In the genomic region with DNA sequence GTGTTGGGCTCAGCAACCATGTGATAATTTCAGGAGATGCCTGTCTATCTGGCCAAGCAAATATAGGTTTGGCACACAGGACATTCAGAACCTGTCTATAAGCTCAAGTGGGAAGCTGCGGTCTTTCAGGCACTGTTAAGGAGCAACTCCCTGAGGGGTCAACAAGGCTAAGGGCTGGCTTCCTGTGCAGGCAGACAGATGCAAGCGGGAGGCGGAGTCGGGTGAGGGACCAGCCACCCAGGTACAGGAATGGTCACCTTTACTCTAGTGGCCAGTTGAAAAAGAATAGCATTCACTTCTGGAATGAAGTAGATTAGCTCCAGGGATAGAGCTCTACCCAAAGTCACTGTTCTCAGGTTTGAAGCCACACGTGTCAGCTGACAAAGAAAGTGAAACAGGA, we compare ENCODE assay signal across 21 mouse cellular contexts.
"Had no signal": no experiment of that assay in that cellular context is flagged by ENCODE, and none has a peak within 500 bp of the region (broad histone marks: within the 10 kb centered on the region; RNA-seq: fewer than 3 reads in every experiment).

No protein-coding gene starts in this region.

- H3K9ac ChIP-seq: kidney, embryonic 15.5 days; liver, embryonic 13.5 days; midbrain, embryonic 13.5 days; neural tube, embryonic 13.5 days; stomach, embryonic 15.5 days had no signal

- H3K36me3 ChIP-seq: kidney, embryonic 15.5 days; liver, embryonic 13.5 days; midbrain, embryonic 10.5 days; midbrain, embryonic 13.5 days; neural tube, embryonic 13.5 days; stomach, embryonic 15.5 days had no signal

- ATAC-seq: intestine, postnatal 0 days; midbrain, embryonic 13.5 days; midbrain, embryonic 16.5 days had no signal

- H3K4me3 ChIP-seq: kidney, embryonic 15.5 days; left cerebral cortex, adult 2 months; liver, embryonic 13.5 days; megakaryocyte, embryonic 14.5 days; midbrain, embryonic 10.5 days; midbrain, embryonic 13.5 days; myocyte; neural tube, embryonic 13.5 days; stomach, embryonic 15.5 days had no signal

- H3K9me3 ChIP-seq: kidney, embryonic 15.5 days; liver, embryonic 13.5 days; megakaryocyte, embryonic 14.5 days; midbrain, embryonic 10.5 days; midbrain, embryonic 13.5 days; neural tube, embryonic 13.5 days; stomach, embryonic 15.5 days had no signal

- H3K4me1 ChIP-seq: stomach, embryonic 15.5 days had no signal

- H3K4me2 ChIP-seq: kidney, embryonic 15.5 days; liver, embryonic 13.5 days; midbrain, embryonic 13.5 days; neural tube, embryonic 13.5 days; stomach, embryonic 15.5 days had no signal

- DNase-seq: kidney, adult 8-10 months; kidney, postnatal 10 days; kidney, postnatal 36 days; layer of hippocampus, postnatal 36 days; liver, embryonic 13.5 days; retina, postnatal 1 day; right cerebral cortex, postnatal 25 days; spleen, adult 18-20 months; thymus, adult 18-20 months; thymus, postnatal 36 days had no signal

- H3K27ac ChIP-seq: kidney, embryonic 15.5 days; left cerebral cortex, adult 2 months; liver, embryonic 13.5 days; macrophage; midbrain, embryonic 10.5 days; midbrain, embryonic 13.5 days; neural tube, embryonic 13.5 days; stomach, embryonic 15.5 days had no signal

- H3K27me3 ChIP-seq: kidney, embryonic 15.5 days; liver, embryonic 13.5 days; megakaryocyte, embryonic 14.5 days; midbrain, embryonic 13.5 days; neural tube, embryonic 13.5 days; stomach, embryonic 15.5 days had no signal
